Mouse (Mus musculus) heart, adult 2 months (tissue): Measurements from ENCODE around the gene Wnt7b. TPM values are rescaled to one million over a fixed set of nuclear protein-coding genes. Genes with fewer than 3 reads are reported as not detected.

ENCODE experiments used
- DNase-seq, 2 experiments: peaks; one replicate each; pipeline ENCODE4 v3.0.0; 2021
- H3K27ac ChIP-seq: fragments of 200-600 bp; 2 replicates; pipeline ENCODE4 v1.8.1; 2022
- H3K27me3 ChIP-seq: fragments of 200-500 bp; 2 replicates; pipeline ENCODE4 v1.6.1; 2012; ENCODE audit warnings: mild to moderate bottlenecking, low read length, inconsistent platforms, mixed read lengths; ENCODE audit not compliant: control insufficient read depth, insufficient read depth
- H3K36me3 ChIP-seq: fragments of 200-500 bp; 2 replicates; pipeline ENCODE4 v1.6.1; 2012; ENCODE audit warnings: low read length, inconsistent platforms; ENCODE audit not compliant: control insufficient read depth, insufficient read depth
- H3K4me1 ChIP-seq: fragments of 200-500 bp; 2 replicates; pipeline ENCODE4 v1.6.1; 2011; ENCODE audit warnings: low read length; ENCODE audit not compliant: control insufficient read depth, insufficient read depth
- H3K4me3 ChIP-seq: fragments of 200-600 bp; 2 replicates; pipeline ENCODE4 v1.8.1; 2022
- H3K79me2 ChIP-seq: fragments of 200-500 bp; replicated peaks from 2 replicates; pipeline ENCODE4 v1.6.1; 2012; ENCODE audit warnings: mild to moderate bottlenecking, inconsistent platforms, low read length, moderate library complexity, mixed read lengths; ENCODE audit not compliant: control insufficient read depth, insufficient read depth
- H3K9ac ChIP-seq: fragments of 200-500 bp; 2 replicates; pipeline ENCODE4 v1.6.1; 2012; ENCODE audit warnings: low read depth, mild to moderate bottlenecking, control low read depth, inconsistent platforms, low read length, mixed read lengths
- CTCF ChIP-seq: fragments of 200-600 bp; IDR thresholded peaks from 2 replicates; pipeline ENCODE4 v1.8.1; 2022; ENCODE audit warnings: antibody characterized with exemption, mild to moderate bottlenecking, moderate library complexity
- EP300 ChIP-seq: fragments of 200-500 bp; IDR thresholded peaks from 2 replicates; pipeline ENCODE4 v1.6.1; 2011; ENCODE audit warnings: low read depth, low read length, control low read depth; ENCODE audit not compliant: insufficient read depth
- POLR2A ChIP-seq: fragments of 200-500 bp; IDR thresholded peaks from 2 replicates; pipeline ENCODE4 v1.6.1; 2011; ENCODE audit warnings: mild to moderate bottlenecking, low read depth, low read length, control low read depth; ENCODE audit not compliant: insufficient read depth
- WGBS: fragments of 180-500 bp; shearing (Covaris S2); methylation state at CpG from one replicate; pipeline ENCODE4 v1.1.7; 2018; 5-methylcytosine and 5-hydroxymethylcytosine counted together
- intact Hi-C: fragments of 180-260 bp; cut with DNase I; formaldehyde crosslinking; loops from one replicate; pipeline ENCODE4 v1.15.1; 2025
- polyA plus RNA-seq: library from polyadenylated mRNA; depleted of rRNA; stranded (reverse); fragments of >200 nt; gene quantifications from 2 replicates; pipeline ENCODE4 v1.2.3, GENCODE M21; 2012
- total RNA-seq, 2 experiments: library from RNA; stranded (reverse); gene quantifications; 2 replicates each; pipeline ENCODE4 v1.2.3; 2021

The Wnt7b gene
- total and polyA plus RNA-seq, 3 experiments = 0.14 to 0.41 (median 0.18) TPM

- intact Hi-C loops = no loop called here
- no peak for DNase-seq
- Histone ChIP-seq H3K4me3 (no peak overlapping the region), H3K4me1 (peaks cover 17% of the 10 kb centered on the region), H3K79me2 (no peaks in the 10 kb centered on the region), H3K27ac (no peak overlapping the region; the same call in 1 of the 2 replicates), H3K9ac (no peak overlapping the region), H3K36me3 (no peaks in the 10 kb centered on the region), H3K27me3 (no peaks in the 10 kb centered on the region)
- 94% methylated on average over 4 of the region's 4 CpGs for WGBS
- TF ChIP-seq CTCF (no peak), POLR2A (no peak)
Measured at GRCm38 (mm10) chr15:85604507-85604906, 22.2 kb upstream of the Wnt7b start.

GRCm38 (mm10) chr15:85603422-85603821 is 21.1 kb upstream of the Wnt7b start:
- Histone ChIP-seq H3K36me3 (no peaks in the 10 kb centered on the region), H3K4me1 (peaks cover 23% of the 10 kb centered on the region), H3K4me3 (no peak overlapping the region), H3K27me3 (no peaks in the 10 kb centered on the region), H3K27ac (peak overlapping the region; percentile 22), H3K79me2 (no peaks in the 10 kb centered on the region), H3K9ac (no peak overlapping the region)
- TF ChIP-seq EP300 (no peak), POLR2A (peak; percentile 33; the same call in 1 of the 2 replicates)
- DNase-seq = peak; percentile 76 to 79
- intact Hi-C loops = no loop called here
- WGBS = 30% methylated on average over 5 of the region's 5 CpGs

GRCm38 (mm10) chr15:85602733-85603132 is 20.5 kb upstream of the Wnt7b start:
- H3K27me3 ChIP-seq = no peaks in the 10 kb centered on the region
- intact Hi-C loops = no loop called here
- DNase-seq = no peak
- no peaks in the 10 kb centered on the region for H3K36me3 ChIP-seq
- WGBS = 86% methylated on average over 6 of the region's 6 CpGs
- TF ChIP-seq POLR2A (no peak), CTCF (no peak), EP300 (no peak)
- H3K79me2 ChIP-seq = no peaks in the 10 kb centered on the region
- H3K9ac ChIP-seq = no peak overlapping the region
- no peak overlapping the region; the same call in none of the 2 replicates for H3K27ac ChIP-seq
- H3K4me1 ChIP-seq = peaks cover 23% of the 10 kb centered on the region
- no peak overlapping the region for H3K4me3 ChIP-seq

GRCm38 (mm10) chr15:85602021-85602420 is 19.7 kb upstream of the Wnt7b start:
- H3K36me3 ChIP-seq = no peaks in the 10 kb centered on the region
- TF ChIP-seq CTCF = no peak
- TF ChIP-seq EP300 = no peak
- no peak for TF ChIP-seq POLR2A
- H3K27me3 ChIP-seq = no peaks in the 10 kb centered on the region
- H3K27ac ChIP-seq = no peak overlapping the region; the same call in 1 of the 2 replicates
- peaks cover 23% of the 10 kb centered on the region for H3K4me1 ChIP-seq
- no peak for DNase-seq
- WGBS = 96% methylated on average over 5 of the region's 5 CpGs
- no peaks in the 10 kb centered on the region for H3K79me2 ChIP-seq
- H3K4me3 ChIP-seq = no peak overlapping the region
- H3K9ac ChIP-seq = no peak overlapping the region
- intact Hi-C loops = no loop called here

- no peak for DNase-seq
- Histone ChIP-seq H3K27me3 (no peaks in the 10 kb centered on the region), H3K9ac (no peak overlapping the region; the same call in 1 of the 2 replicates), H3K36me3 (no peaks in the 10 kb centered on the region), H3K79me2 (no peaks in the 10 kb centered on the region), H3K4me3 (no peak overlapping the region), H3K27ac (peak overlapping the region; percentile 84), H3K4me1 (peaks cover 20% of the 10 kb centered on the region)
- 69% methylated on average over 4 of the region's 4 CpGs for WGBS
- intact Hi-C loops = no loop called here
- no peak for TF ChIP-seq POLR2A
Measured at GRCm38 (mm10) chr15:85601202-85601601, 18.9 kb upstream of the Wnt7b start.

GRCm38 (mm10) chr15:85600696-85601094 is 18.4 kb upstream of the Wnt7b start:
- Histone ChIP-seq H3K27me3 (no peaks in the 10 kb centered on the region), H3K27ac (peak overlapping the region; percentile 84), H3K4me1 (peaks cover 19% of the 10 kb centered on the region), H3K9ac (no peak overlapping the region), H3K4me3 (no peak overlapping the region), H3K79me2 (no peaks in the 10 kb centered on the region), H3K36me3 (no peaks in the 10 kb centered on the region)
- 15% methylated on average over 7 of the region's 7 CpGs for WGBS
- TF ChIP-seq POLR2A (no peak), CTCF (no peak)
- peak; percentile 68 to 69 for DNase-seq
- intact Hi-C loops = loop anchor here (1.0 kb wide), 1 partner anchor 10 kb away; no protein-coding TSS in a partner anchor
